Mouse (Mus musculus): ENCODE results near the gene Fam160b1. TPM values are rescaled to one million over a fixed set of nuclear protein-coding genes. Genes with fewer than 3 reads are reported as not detected.

The Fam160b1 gene
- total RNA-seq, 2 experiments from 2014 or later = 18.4 to 28.7 TPM

DNA sequence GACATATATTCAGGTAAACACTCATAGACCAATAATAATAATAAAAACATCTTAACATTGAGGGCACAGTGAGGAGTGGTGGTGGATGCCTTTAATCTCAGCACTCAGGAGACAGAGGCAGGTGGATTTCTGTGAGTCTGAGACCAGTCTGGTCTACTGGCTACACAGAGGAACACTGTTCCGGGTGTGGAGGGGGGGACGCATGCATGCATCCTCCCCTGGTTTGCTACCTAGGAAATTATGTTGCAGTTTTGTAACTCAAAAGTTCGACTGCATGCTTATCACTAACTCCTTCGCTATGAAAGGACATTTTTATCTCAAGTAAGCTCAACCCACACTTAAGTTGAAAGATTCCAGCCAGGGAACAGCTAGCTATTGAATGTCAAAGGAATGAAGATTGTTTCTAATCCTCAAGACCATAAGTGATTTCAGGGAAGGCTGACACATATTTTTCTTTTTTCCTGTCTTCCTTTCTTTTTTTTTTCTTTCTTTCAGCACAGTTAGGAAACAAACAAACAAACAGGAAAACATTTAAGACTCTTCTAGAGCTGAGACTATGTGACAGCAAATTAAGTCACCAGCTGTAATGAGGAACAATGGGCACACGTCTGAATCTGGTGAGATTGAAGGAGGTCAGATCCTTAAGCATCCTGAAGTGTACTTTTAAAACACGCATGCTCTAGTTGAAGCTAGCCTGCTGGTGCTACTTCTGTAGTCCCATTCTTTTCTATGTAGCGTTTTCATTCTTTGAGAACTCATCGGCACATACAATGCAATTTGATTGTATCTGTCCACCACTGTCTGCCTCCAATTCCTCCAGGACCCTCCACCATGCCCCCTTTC, 19.4 kb upstream of the Fam160b1 start:
- no peak for ATAC-seq (ENCODE audit: poor library complexity, severe bottlenecking)

DNA sequence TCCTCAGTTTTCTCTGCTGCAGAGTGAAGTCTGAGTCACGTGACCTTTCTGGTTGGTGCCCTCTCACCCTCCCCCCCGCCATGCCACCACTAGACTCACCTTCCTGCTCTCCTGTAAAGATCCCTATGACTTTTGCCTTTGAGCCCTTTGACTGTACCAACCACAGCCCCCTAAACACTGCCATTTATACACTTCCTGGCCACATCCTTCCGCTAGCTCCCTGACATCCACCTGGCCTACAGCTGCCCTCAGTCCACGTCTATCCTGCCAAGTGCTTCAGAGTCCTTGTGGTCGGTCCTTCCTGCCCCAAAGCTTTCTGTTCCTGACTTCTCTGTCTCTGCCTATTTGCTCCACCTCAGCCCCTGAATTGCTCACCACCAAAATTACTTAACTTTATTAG, 16.6 kb upstream of the Fam160b1 start:
- peak; percentile 74 for ATAC-seq (ENCODE audit: poor library complexity, severe bottlenecking)

DNA sequence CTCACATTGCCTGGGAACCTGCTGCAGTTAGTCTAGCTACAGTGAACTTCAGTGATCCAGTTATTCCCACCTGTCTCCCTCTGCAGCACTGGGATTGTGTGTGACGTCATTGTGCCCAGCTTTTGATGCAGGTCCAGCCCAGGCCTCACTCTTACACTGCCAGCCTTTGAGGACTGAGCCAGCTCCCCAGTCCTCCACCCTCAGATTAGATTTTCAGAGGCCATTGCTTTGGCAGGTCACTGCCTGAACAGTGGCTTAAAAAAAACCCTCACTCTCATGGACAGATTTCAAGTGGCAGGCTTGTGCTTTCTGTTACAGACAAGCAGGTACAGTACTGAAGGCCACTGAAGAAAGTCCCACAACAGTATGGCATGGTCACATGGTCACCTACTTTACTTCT, 15.8 kb upstream of the Fam160b1 start:
- ATAC-seq (ENCODE audit: poor library complexity, severe bottlenecking) = no peak

DNA sequence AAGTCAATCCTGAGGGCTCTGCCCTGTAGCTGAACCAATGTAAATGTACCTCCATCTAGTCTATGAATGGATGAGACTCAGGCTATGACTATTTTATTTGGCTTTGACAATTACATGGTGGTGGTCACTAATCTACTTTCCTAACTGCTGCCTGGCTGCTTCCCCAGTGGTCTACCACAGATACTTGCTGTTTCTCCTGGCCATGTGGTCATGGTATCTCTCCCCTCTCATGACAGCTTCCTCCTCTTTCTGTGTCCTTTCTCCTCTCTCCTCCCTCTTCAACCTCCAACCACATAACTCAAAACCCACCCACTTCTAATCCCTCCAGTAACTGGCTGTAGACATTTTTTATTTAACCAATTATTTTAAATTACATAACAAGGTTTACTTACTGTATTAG, 11.4 kb upstream of the Fam160b1 start:
- ATAC-seq (ENCODE audit: poor library complexity, severe bottlenecking) = no peak

DNA sequence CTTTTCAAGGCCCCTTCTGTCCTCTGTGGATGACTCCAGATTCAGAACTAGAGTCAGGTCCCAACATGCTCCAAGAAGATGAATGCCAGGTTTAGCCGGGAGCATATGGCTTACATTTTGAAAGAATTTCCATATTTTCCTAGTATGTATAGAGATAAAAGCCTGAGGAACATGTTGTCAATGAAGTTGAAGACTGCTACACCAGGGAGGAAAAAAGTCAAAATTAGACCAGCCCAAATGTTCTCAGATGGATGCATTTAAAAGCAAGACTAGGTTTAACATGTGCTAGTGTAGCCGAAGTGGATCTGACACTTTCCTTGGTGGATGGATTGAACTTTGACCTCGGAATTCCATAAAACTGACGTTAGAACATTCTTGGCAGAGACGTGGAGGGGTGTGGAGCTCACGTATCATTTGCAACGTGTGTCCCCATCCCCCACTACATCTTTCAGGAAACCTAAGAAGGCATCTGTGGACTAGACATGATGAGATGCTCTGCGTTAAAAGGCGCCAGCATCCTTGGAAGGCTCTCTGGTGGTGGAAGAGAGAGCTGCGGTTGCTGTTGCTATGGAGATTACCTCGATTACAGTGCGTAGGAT, 8.0 kb upstream of the Fam160b1 start:
- ATAC-seq (ENCODE audit: poor library complexity, severe bottlenecking) = no peak

DNA sequence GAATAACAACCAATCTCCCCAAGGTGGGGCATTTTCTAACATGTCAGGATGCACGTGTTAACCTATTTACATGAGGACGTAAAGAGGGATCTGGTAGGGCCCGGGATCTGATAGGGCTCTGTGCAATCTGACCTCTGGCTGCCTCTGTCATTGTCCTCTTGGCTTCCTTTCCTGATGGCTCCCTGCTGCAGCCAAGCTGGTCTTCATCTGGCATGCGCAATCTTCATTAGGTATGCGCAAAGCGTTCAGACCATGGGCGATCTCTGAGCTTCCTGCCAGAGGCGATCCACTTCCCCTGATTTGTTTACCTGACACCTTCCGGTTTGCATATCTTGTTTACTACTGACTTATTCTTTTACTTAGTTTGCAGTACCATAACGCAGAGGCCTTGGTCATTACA, 7.3 kb upstream of the Fam160b1 start:
- ATAC-seq (ENCODE audit: poor library complexity, severe bottlenecking) = no peak

DNA sequence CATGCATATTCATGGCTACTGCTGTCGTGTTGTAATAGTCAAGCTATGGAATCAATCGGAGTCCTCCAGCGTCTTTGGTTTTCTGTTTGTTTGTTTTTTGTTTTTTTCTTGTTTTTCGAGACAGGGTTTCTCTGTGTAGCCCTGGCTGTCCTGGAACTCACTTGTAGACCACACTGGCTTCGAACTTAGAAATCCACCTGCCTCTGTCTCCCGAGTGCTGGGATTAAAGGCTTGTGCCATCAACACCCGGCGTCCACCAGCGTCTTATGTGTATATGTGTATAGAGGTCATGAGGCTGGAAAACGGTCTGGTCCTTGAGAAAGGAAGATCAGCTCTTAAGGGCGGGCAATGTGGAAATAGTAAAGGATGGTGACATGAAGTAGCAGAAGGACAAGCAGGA, 6.4 kb upstream of the Fam160b1 start:
- ATAC-seq (ENCODE audit: poor library complexity, severe bottlenecking) = no peak

DNA sequence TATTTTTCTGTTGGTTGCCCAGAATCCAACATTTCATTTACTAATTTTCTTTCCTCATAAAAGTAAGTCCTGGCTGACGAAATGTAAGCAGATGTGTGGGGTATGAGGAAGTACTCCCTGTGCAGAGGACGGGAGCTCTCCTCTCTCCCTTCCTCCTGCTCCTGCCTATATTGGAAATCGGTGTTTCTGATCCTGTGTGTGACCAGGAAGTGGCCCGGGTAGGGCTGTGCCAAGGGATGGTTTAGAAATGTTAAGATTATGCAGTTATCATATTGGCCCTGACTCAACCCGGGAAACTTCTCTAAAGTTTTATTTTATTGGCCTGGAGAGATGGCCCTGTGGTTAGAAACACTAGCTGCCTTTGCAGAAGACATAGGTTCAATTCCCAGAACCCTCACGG, 5.8 kb upstream of the Fam160b1 start:
- ATAC-seq (ENCODE audit: poor library complexity, severe bottlenecking) = no peak

DNA sequence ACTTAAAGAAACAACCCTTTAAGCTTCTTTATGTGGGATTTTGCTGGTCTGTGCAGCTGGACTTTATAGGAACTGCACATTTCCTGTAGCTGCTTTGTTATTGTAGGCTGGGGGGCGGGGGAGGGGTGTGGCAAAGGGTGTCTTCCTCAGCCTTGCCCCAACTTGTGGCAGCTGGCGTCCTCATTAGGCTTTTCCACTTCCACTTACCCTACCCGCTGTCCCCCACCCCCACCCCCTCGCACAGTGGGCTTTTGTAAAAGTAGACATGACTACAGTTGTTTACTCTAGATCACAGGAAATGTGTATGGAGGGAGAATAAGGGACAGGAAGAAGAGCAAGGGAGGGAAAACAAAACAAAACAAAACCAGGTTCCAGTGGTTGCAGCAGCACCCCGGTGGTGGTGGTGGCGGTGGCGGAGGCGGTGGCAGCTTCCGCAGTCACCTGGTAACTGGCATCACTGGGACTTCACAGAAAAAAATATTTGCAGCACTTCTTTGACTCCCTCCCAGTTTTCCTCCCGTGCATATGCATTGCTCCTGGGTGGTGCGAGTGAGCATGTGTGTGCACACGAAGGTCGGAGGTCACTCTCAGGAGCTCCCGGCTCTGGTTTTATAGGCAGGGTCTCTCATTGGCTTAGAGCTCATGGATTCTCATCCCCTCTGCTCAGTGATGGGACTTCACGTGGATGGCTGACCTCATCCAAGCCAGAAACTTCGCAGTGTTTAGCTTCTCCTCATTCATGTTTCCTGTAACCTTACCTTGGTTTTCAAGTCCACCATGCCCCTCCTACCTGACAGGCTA, 4.8 kb upstream of the Fam160b1 start:
- peak; percentile 49 for ATAC-seq (ENCODE audit: poor library complexity, severe bottlenecking)

DNA sequence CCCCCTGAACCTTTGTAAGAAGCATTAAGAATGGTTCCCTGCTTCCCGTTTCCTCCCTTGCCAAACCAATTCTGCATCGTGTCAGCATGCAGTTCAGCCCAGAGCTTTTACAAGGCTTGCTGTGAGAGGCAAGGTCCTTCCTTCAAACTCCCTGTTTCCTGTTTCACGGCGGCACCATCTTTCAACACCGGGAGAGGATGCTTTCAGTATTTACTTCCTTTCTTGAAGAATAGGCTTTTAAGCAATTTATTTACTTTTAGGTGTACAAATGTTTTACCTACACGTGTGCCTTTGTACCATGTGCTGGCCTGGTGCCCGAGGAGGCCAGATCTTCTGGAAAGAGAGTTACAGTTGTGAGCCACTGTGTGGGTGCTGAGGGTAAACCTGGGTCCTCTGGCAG, 4.2 kb upstream of the Fam160b1 start:
- ATAC-seq (ENCODE audit: poor library complexity, severe bottlenecking) = peak; percentile 19

DNA sequence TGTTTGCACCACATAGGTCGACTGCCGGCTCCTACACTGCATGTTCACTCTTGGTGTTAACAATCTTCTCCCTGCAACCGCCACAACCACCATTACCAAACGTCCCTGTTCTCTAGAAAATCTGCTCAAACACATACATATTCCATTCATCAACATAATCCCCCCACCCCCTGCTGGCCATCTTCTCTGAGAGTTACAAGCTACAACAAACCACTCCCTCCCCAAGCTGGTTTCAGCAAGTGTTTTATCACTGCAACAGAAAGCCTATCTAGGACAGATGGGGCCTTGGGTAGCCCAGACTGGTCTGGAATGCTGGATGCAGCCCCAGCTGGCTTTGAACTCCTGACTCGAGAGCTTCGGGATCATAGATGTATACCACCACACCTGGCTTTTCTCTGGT, 3.2 kb upstream of the Fam160b1 start:
- ATAC-seq (ENCODE audit: poor library complexity, severe bottlenecking) = no peak

DNA sequence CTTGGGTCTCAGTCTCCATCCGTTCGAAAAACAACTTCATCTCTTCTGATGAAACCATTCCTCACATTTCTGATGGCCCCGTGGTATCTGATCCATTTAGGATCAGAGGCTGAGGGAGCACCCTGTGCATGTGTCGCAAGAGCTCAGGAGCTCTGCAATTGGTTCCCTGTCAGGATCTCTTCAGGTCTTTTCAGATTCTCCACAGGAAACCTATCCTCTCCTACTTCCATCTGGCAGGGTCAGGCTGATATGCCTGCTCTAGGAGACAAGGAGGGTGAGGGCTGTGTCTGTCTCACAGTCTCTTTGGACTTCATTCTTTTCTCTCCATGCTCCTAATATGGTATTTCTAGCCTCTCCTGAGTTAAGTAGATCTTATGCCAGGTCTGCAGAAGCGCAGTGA, 2.7 kb upstream of the Fam160b1 start:
- ATAC-seq (ENCODE audit: poor library complexity, severe bottlenecking) = no peak

DNA sequence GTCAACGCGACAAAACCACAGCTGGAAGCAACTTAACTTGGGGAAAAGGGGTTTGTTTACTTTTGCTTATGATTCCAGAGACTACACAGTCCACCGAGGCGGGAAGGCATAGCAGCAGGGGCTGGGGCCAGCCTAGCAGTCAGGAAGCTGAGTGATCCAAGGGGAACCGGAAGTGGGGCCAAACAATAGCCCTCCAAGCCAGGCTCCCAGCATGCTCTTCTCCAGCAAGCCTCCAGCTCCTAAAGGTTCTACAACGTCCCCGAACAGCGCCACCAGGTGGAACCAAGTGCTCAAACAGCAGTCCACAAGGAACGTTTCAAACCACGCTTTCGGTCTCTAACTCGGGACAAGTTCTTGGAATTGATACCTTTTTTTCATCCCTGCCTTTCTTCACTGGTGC, 2.2 kb upstream of the Fam160b1 start:
- ATAC-seq (ENCODE audit: poor library complexity, severe bottlenecking) = peak; percentile 53

DNA sequence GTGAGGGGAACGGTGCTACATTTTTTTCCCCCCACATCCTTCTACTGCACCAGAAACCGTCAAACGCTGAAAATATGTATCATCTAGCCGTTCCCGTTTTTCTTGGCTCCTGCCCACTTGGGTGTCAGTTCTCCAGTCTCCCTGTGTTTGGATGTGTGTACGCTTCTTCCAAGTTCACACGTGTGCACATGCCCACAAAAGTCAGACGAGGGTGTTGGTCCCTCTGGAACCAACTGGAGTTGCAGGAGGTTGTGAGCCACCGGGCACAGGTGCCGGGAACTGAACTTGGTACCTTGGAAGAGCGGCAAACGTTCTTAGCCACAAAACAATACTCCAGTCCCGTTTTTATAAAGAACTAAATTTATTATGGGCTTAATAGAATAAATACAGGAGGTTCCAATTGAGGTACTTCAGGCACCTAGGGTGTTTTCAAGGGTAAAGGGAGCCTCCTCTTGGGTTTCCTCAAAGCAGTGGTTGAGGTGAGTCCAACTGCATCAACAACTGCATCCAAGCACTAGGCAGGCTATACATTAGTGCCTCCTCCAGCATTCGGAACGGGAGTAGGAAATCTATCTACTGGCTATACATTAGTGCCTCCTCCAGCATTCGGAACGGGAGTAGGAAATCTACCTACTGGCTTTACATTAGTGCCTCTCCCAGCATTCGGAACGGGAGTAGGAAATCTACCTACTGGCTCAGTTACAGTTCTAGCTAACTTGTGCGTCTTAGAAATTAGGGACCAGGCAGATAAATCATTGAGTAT, 1.5 kb upstream of the Fam160b1 start:
- no peak for ATAC-seq (ENCODE audit: poor library complexity, severe bottlenecking)

DNA sequence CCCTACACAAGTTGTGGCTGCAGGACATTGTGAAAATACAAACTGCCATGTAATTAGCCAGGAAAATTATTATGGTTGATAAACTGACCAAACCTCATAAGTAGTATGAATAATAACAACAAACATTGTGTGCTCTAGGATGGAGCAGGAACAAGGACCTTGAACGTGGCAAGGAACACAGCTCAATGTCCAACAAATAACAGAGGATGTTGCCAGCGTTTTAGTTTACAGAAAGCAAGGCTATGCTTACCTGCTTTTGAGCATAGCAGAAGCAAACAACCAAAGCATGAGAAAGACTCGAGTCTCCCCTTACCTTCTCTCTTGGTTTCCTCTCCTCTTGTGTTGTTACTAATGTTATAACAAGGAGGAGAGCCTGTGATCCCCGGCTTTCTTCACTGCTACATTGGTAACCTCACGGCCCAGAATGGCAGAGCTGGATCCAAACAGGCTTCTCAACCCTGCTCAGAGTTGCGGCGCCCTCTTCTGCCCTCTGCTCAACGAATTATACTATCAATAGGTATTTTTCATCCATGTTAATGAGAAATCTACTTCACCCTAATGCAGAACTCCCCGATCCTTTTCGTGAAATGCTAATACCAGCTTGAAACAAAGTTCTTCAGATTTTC, 666 bp upstream of the Fam160b1 start:
- no peak for ATAC-seq (ENCODE audit: poor library complexity, severe bottlenecking)

DNA sequence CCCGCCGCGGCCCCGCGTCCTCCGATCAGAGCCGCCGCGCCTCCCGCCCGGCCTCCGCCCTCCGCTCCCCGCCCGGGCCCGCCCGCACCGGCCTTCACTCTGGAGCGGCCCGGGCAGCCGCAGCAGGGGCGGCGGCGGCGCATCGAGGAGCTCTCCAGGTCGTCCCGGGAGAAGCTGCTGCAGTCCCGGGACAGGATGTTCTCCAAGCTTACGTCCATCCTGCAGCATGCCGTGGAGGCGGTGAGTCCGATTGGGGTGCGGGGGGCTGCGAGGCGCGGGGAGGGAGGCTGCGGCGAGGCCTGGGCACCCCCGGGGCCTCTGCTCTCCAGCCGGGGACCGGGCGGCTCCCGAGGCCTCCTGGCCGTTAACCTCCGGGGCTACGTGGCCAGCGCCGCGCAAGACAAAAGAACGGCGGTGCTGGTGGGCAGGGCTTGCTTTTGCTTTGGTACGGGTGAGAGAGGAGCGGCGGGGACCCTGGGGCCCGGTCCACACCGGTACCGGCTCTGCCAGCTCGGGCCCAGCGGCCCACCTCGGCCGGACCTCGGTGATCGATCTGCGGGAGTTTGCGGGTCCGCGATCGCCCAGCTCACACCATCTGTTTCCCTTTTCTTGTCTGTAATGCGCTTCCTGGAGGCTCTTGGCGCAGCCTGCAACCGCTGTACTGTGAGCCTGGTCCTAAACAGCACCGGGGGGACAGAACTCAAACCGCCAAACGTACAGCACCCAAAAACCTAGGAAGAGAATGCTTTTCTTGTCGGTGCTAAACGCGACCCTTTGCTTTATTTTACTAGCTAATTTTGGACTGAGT, 855 bp downstream of the Fam160b1 start:
- peak; percentile 16; the same call in 1 of the 2 replicates for ATAC-seq (ENCODE audit: poor library complexity, severe bottlenecking)

DNA sequence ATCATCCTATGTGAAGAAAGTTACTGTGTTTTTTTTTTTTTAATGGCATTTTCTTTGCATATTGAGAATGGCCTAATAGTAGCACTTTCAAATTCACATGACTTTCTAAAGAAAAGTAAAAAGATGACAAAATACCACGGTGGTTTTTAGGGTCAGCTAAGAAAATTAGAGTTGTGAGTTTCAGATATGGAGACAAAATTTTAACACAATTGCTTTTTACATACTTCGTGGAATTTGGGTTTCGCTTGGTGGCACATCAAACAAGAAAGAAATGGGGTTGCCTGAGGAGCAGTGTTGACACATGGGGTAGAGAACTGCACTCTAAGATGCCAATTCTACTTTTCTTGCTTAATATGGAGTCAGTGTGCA, 1.4 kb downstream of the Fam160b1 start:
- ATAC-seq (ENCODE audit: poor library complexity, severe bottlenecking) = no peak

DNA sequence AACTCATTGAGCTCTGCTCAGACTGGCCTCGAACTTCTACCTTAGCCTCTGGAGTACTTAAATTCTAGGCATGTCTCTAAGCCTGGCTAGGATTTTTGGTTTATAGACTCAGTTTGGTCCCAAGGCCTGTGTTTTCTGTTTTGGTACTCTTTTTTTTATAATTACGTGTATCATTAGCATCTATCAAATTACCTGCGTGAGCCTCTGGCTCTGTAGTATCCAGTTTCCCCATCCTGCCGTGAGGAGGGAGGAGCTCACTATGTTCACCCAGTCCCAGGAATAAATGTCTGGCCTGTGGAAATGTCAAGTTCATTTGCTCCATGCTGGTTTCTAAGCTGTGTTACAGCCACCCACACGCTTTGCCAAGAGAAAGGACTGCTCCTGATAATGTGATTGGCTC, 2.1 kb downstream of the Fam160b1 start:
- no peak for ATAC-seq (ENCODE audit: poor library complexity, severe bottlenecking)

DNA sequence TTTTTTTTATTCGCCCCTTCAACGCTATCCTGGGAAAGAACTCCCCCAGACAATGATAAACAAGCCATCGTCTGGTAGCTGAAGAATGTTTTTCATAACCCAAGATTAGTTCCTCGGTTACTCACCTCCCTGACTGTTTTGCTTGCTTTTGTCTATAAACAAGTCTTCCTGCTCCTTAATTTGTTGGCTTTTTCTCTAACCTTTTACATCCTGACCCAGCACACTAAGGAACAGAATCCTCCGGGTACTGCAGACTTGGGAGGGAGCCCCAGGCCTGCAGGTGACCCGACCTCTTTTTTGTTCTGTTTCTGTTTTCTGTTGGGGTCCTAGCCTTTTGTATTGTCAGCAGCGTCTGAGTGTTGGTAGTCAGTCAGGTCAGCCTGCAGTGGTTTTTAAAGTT, 2.6 kb downstream of the Fam160b1 start:
- no peak for ATAC-seq (ENCODE audit: poor library complexity, severe bottlenecking)

DNA sequence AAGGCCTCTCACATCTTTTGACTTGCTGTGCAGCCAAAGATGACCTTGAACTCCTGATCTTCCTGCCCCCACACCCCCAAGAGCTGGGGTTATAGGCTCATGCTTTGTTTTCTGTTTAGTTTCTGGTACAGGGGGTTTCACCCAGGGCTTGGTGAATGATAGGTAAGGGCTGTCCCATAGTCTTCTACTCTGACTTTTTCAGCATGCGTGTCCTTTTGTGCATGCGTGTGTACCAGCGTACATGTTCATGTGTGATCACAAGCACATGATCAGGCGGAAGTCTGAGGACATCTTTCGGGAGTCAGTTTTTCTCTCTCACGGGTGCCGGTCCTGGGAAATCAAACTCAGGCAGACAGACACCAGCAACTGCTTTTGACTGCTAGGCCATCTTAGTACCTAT, 3.1 kb downstream of the Fam160b1 start:
- no peak for ATAC-seq (ENCODE audit: poor library complexity, severe bottlenecking)
